Mouse (Mus musculus) Patski (cell line): ENCODE measurements at regions not wholly inside any gene's neighbourhood (a gene's known extent, or its start where the extent isn't known, plus 50 kb on each side); places are given as distances from the start of the nearest gene placed in this dataset.
A peak's percentile ranks its signal among the peaks of the same experiment; 100 is the strongest.

Experiments
- ATAC-seq: fragments of 100-300 bp; one replicate; pipeline ENCODE4 v1.8.0; 2021
- CTCF ChIA-PET: fragments of 350-600 bp; sonication (Branson Sonifier 250); formaldehyde crosslinking; loops from one replicate; lab custom pipeline; 2022; ENCODE audit warnings: inconsistent platforms; lab: Charles Lee
- POLR2A ChIA-PET: fragments of 350-600 bp; sonication (Branson Sonifier 250); formaldehyde crosslinking; loops from one replicate; lab custom pipeline; 2022; ENCODE audit warnings: antibody characterized with exemption, inconsistent platforms; lab: Charles Lee
- DNase-seq: peaks from one replicate; pipeline ENCODE4 v3.0.0-alpha.2; 2011; ENCODE audit warnings: low read depth, low spot score
- H3K27me3 ChIP-seq: fragments of 371-371 bp; one replicate; pipeline ENCODE4 v1.5.1; 2021
- CTCF ChIP-seq: fragments of 100-300 bp; IDR thresholded peaks from one replicate; pipeline ENCODE4 v1.5.1; 2021
- in situ Hi-C: fragments of 300-500 bp; cut with MboI; formaldehyde crosslinking; loops from 3 replicates; pipeline ENCODE4 v1.11.1; 2018; ENCODE audit warnings: low pct_unique_long_range_greater_than_20kb, mixed read lengths

GRCm38 (mm10) chr4:55732006-55732405 lies 199.7 kb upstream of the Klf4 start:
- CTCF ChIA-PET = interaction anchor here (1.7 kb wide), 1 partner anchor 10 kb away, joined by 5 read pairs; no protein-coding TSS in a partner anchor
- DNase-seq (peak; percentile 86), ATAC-seq (peak; percentile 88)
- in situ Hi-C loops = no loop called here
- no peaks in the 10 kb centered on the region for H3K27me3 ChIP-seq
- TF ChIP-seq CTCF = no peak
- POLR2A ChIA-PET = interaction anchor here (0.6 kb wide), 1 partner anchor 307 kb away, joined by 4 read pairs; no protein-coding TSS in a partner anchor

- in situ Hi-C loops = no loop called here
- ATAC-seq (no peak), DNase-seq (no peak)
- ChIA-PET CTCF (no interaction called here), POLR2A (interaction anchor here (1.1 kb wide), 1 partner anchor 9 kb away, joined by 3 read pairs; no protein-coding TSS in a partner anchor)
- H3K27me3 ChIP-seq = no peaks in the 10 kb centered on the region
- no peak for TF ChIP-seq CTCF
These were observed 198.0 kb upstream of the Klf4 start for GRCm38 (mm10) chr4:55730266-55730665.

GRCm38 (mm10) chr4:55727178-55727577 lies 194.9 kb upstream of the Klf4 start:
- in situ Hi-C loops = loop anchor here (10.0 kb wide), 2 partner anchors 648 to 888 kb away; no protein-coding TSS in a partner anchor
- ChIA-PET POLR2A (no interaction called here), CTCF (no interaction called here)
- TF ChIP-seq CTCF = no peak
- ATAC-seq = no peak
- H3K27me3 ChIP-seq = no peaks in the 10 kb centered on the region
- no peak for DNase-seq

- CTCF ChIA-PET = no interaction called here
- in situ Hi-C loops = loop anchor here (10.0 kb wide), 2 partner anchors 649 to 889 kb away; no protein-coding TSS in a partner anchor
These were observed 193.8 kb upstream of the Klf4 start for GRCm38 (mm10) chr4:55726081-55726480.

GRCm38 (mm10) chr4:55724286-55724685 lies 192.0 kb upstream of the Klf4 start:
- in situ Hi-C loops = loop anchor here (5.0 to 10.0 kb wide), 5 partner anchors 192 to 891 kb away; partner anchors contain the start of gene Klf4
- no peak for TF ChIP-seq CTCF
- H3K27me3 ChIP-seq = no peaks in the 10 kb centered on the region
- DNase-seq = no peak
- CTCF ChIA-PET = no interaction called here
- POLR2A ChIA-PET = no interaction called here
- ATAC-seq = no peak

More at GRCm38 (mm10) chr4:55726081-55726480, 193.8 kb upstream of the Klf4 start:
- DNase-seq (no peak), ATAC-seq (no peak)
- no peaks in the 10 kb centered on the region for H3K27me3 ChIP-seq
- TF ChIP-seq CTCF = no peak
- POLR2A ChIA-PET = no interaction called here

GRCm38 (mm10) chr4:55723124-55723523 lies 190.9 kb upstream of the Klf4 start:
- no peak for TF ChIP-seq CTCF
- H3K27me3 ChIP-seq = no peaks in the 10 kb centered on the region
- ATAC-seq = no peak
- DNase-seq = no peak
- ChIA-PET CTCF (interaction anchor here (2.3 kb wide), 1 partner anchor 500 kb away, joined by 9 read pairs; no protein-coding TSS in a partner anchor), POLR2A (interaction anchor here (0.6 to 1.2 kb wide), 5 partner anchors 8 to 499 kb away, joined by 3 to 4 read pairs (median 3); partner anchors contain the start of gene Klf4)
- in situ Hi-C loops = loop anchor here (5.0 to 10.0 kb wide), 5 partner anchors 191 to 892 kb away; partner anchors contain the start of gene Klf4

- CTCF ChIA-PET = interaction anchor here (1.6 to 2.3 kb wide), 3 partner anchors 192 to 500 kb away, joined by 3 to 9 read pairs (median 6); no protein-coding TSS in a partner anchor
- no peak for DNase-seq
- POLR2A ChIA-PET = interaction anchor here (0.6 to 1.6 kb wide), 5 partner anchors 9 to 500 kb away, joined by 3 read pairs; no protein-coding TSS in a partner anchor
- H3K27me3 ChIP-seq = no peaks in the 10 kb centered on the region
- peak; percentile 28 for ATAC-seq
- in situ Hi-C loops = loop anchor here (5.0 to 10.0 kb wide), 5 partner anchors 190 to 892 kb away; partner anchors contain the start of gene Klf4
- no peak for TF ChIP-seq CTCF
These were observed 190.1 kb upstream of the Klf4 start for GRCm38 (mm10) chr4:55722388-55722787.

GRCm38 (mm10) chr4:55721834-55722233 lies 189.6 kb upstream of the Klf4 start:
- peak; percentile 58 for ATAC-seq

GRCm38 (mm10) chr4:55718438-55718837 lies 186.2 kb upstream of the Klf4 start:
- CTCF ChIA-PET = no interaction called here

More at GRCm38 (mm10) chr4:55721834-55722233, 189.6 kb upstream of the Klf4 start:
- ChIA-PET CTCF (interaction anchor here (0.8 to 2.3 kb wide), 5 partner anchors 14 to 652 kb away, joined by 3 to 9 read pairs (median 3); no protein-coding TSS in a partner anchor), POLR2A (interaction anchor here (0.7 to 1.6 kb wide), 4 partner anchors 9 to 190 kb away, joined by 3 read pairs; no protein-coding TSS in a partner anchor)
- in situ Hi-C loops = loop anchor here (5.0 to 10.0 kb wide), 5 partner anchors 190 to 893 kb away; partner anchors contain the start of gene Klf4
- no peaks in the 10 kb centered on the region for H3K27me3 ChIP-seq
- no peak for TF ChIP-seq CTCF
- no peak for DNase-seq

GRCm38 (mm10) chr4:55716161-55716651 lies 183.9 kb upstream of the Klf4 start:
- in situ Hi-C loops = no loop called here
- DNase-seq (no peak), ATAC-seq (no peak)
- H3K27me3 ChIP-seq = no peaks in the 10 kb centered on the region
- no peak for TF ChIP-seq CTCF
- POLR2A ChIA-PET = no interaction called here
- CTCF ChIA-PET = no interaction called here

More at GRCm38 (mm10) chr4:55718438-55718837, 186.2 kb upstream of the Klf4 start:
- ATAC-seq (peak; percentile 82), DNase-seq (peak; percentile 69)
- POLR2A ChIA-PET = no interaction called here
- no peak for TF ChIP-seq CTCF
- in situ Hi-C loops = no loop called here
- H3K27me3 ChIP-seq = no peaks in the 10 kb centered on the region
